Mouse (Mus musculus) forebrain, embryonic 10.5 days (tissue): Measurements from ENCODE around the gene Gm29797. TPM values are rescaled to one million over a fixed set of nuclear protein-coding genes. Genes with fewer than 3 reads are reported as not detected.
A peak's percentile ranks its signal among the peaks of the same experiment; 100 is the strongest.

Experiments
- DNase-seq: peaks from one replicate; pipeline ENCODE4 v3.0.0-alpha.2; 2017; ENCODE audit warnings: low spot score; ENCODE audit errors: extremely low spot score
- H3K27ac ChIP-seq: fragments of 300-500 bp; sonication (generic); 2 replicates; pipeline ENCODE4 v1.5.1; 2016; ENCODE audit warnings: mild to moderate bottlenecking
- H3K27me3 ChIP-seq: fragments of 300-500 bp; sonication (generic); 2 replicates; pipeline ENCODE4 v1.6.1; 2016; ENCODE audit warnings: mild to moderate bottlenecking; ENCODE audit not compliant: poor library complexity, severe bottlenecking
- H3K36me3 ChIP-seq: fragments of 300-500 bp; sonication (generic); replicated peaks from 2 replicates; pipeline ENCODE4 v1.6.1; 2016; ENCODE audit warnings: mild to moderate bottlenecking, moderate library complexity
- H3K4me1 ChIP-seq: fragments of 300-500 bp; sonication (generic); 2 replicates; pipeline ENCODE4 v1.6.1; 2016
- H3K4me3 ChIP-seq: fragments of 300-500 bp; sonication (generic); 2 replicates; pipeline ENCODE4 v1.5.1; 2016; ENCODE audit warnings: mild to moderate bottlenecking, moderate library complexity
- H3K9me3 ChIP-seq: fragments of 300-500 bp; sonication (generic); 2 replicates; pipeline ENCODE4 v1.6.1; 2016; ENCODE audit warnings: mild to moderate bottlenecking, moderate library complexity
- WGBS: fragments of 180-500 bp; shearing (Covaris S2); methylation state at CpG from one replicate; pipeline ENCODE4 v1.1.7; 2016; 5-methylcytosine and 5-hydroxymethylcytosine counted together
- polyA plus RNA-seq: library from polyadenylated mRNA; unstranded; fragments of >200 nt; fragmentation: Nextera tagmentation; extraction: Ambion mirVana; gene quantifications from 2 replicates; pipeline ENCODE4 v1.2.1, GENCODE M21; 2016

The Gm29797 gene
- polyA plus RNA-seq = 0.21 and 0.26 TPM in 2 replicates

- Histone ChIP-seq H3K27me3 (no peaks in the 10 kb centered on the region), H3K9me3 (no peaks in the 10 kb centered on the region), H3K4me1 (peaks cover 24% of the 10 kb centered on the region), H3K4me3 (no peak within 1 kb of the TSS), H3K27ac (no peak within 1 kb of the TSS), H3K36me3 (peaks cover 66% of the 10 kb centered on the region)
- 78% methylated on average over 3 of the region's 3 CpGs for whole genome bisulfite sequencing
- DNase-seq = no peak
These were observed at the start of gene Gm29797 for GRCm38 (mm10) chr2:181656734-181657133. TSS of gene Gm29797 (plus strand) at chr2:181657034.

GRCm38 (mm10) chr2:181618761-181619495 is 37.9 kb upstream of the Gm29797 start:
- Histone ChIP-seq H3K27ac (no peak overlapping the region), H3K27me3 (no peaks in the 10 kb centered on the region), H3K36me3 (peaks cover 80% of the 10 kb centered on the region), H3K4me3 (no peak overlapping the region), H3K9me3 (no peaks in the 10 kb centered on the region), H3K4me1 (no peaks in the 10 kb centered on the region)
- no peak for DNase-seq
- WGBS = 87% methylated on average over 5 of the region's 5 CpGs

- DNase-seq = no peak
- no peaks in the 10 kb centered on the region for H3K4me1 ChIP-seq
- H3K4me3 ChIP-seq = no peak overlapping the region
- no peak overlapping the region for H3K27ac ChIP-seq
- H3K27me3 ChIP-seq = no peaks in the 10 kb centered on the region
- no peaks in the 10 kb centered on the region for H3K9me3 ChIP-seq
- peaks cover 85% of the 10 kb centered on the region for H3K36me3 ChIP-seq
These were observed 33.4 kb upstream of the Gm29797 start for GRCm38 (mm10) chr2:181623401-181623800.

- no peak overlapping the region for H3K27ac ChIP-seq
- H3K27me3 ChIP-seq = no peaks in the 10 kb centered on the region
- H3K4me3 ChIP-seq = no peak overlapping the region
- peaks cover 77% of the 10 kb centered on the region for H3K36me3 ChIP-seq
- no peaks in the 10 kb centered on the region for H3K4me1 ChIP-seq
- H3K9me3 ChIP-seq = no peaks in the 10 kb centered on the region
- DNase-seq = no peak
These were observed 28.4 kb upstream of the Gm29797 start for GRCm38 (mm10) chr2:181628471-181628870.

- H3K9me3 ChIP-seq = no peaks in the 10 kb centered on the region
- H3K27me3 ChIP-seq = no peaks in the 10 kb centered on the region
- peaks cover 84% of the 10 kb centered on the region for H3K36me3 ChIP-seq
- no peak overlapping the region for H3K27ac ChIP-seq
- H3K4me3 ChIP-seq = no peak overlapping the region
- WGBS = 98% methylated on average over 6 of the region's 6 CpGs
- no peak for DNase-seq
- no peaks in the 10 kb centered on the region for H3K4me1 ChIP-seq
These were observed 24.2 kb upstream of the Gm29797 start for GRCm38 (mm10) chr2:181632624-181633023.

GRCm38 (mm10) chr2:181635865-181636264 is 21.0 kb upstream of the Gm29797 start:
- H3K4me1 ChIP-seq = no peaks in the 10 kb centered on the region
- no peak overlapping the region for H3K4me3 ChIP-seq
- H3K36me3 ChIP-seq = peaks cover 94% of the 10 kb centered on the region
- H3K9me3 ChIP-seq = no peaks in the 10 kb centered on the region
- no peak overlapping the region for H3K27ac ChIP-seq
- no peaks in the 10 kb centered on the region for H3K27me3 ChIP-seq
- no peak for DNase-seq
- 95% methylated on average over 3 of the region's 3 CpGs for WGBS

DNA sequence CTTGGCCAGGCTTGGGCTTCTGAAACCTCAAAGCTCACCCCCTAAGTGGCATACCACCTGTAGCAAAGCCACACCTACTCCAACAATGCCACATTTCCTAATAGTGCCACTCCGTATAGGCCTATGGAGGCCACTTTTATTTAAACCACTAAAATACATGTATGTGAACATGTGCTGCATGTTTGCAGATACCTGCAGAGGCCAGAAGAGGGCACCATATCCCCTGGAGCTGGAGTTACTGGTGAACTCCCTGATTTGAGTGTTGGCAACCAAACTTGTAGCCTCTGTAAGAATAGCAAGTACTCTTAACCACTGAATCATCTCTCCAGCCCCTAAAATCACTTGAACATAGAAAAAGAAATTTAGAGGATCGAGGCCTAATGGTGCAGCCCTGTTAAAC is 12.5 kb upstream of the Gm29797 start:
- peak; percentile 39 for DNase-seq
- H3K27ac ChIP-seq = no peak overlapping the region
- H3K4me1 ChIP-seq = no peaks in the 10 kb centered on the region
- H3K27me3 ChIP-seq = no peaks in the 10 kb centered on the region
- no peaks in the 10 kb centered on the region for H3K9me3 ChIP-seq
- H3K36me3 ChIP-seq = peaks cover 96% of the 10 kb centered on the region
- WGBS = 91% methylated on average over 2 of the region's 2 CpGs
- no peak overlapping the region for H3K4me3 ChIP-seq

GRCm38 (mm10) chr2:181645666-181646065 is 11.2 kb upstream of the Gm29797 start:
- H3K27me3 ChIP-seq = no peaks in the 10 kb centered on the region

GRCm38 (mm10) chr2:181646626-181647472 is 10.0 kb upstream of the Gm29797 start:
- Histone ChIP-seq H3K4me3 (no peak overlapping the region), H3K27me3 (no peaks in the 10 kb centered on the region), H3K27ac (no peak overlapping the region), H3K9me3 (no peaks in the 10 kb centered on the region), H3K4me1 (no peaks in the 10 kb centered on the region), H3K36me3 (peaks cover 96% of the 10 kb centered on the region)
- 95% methylated on average over 6 of the region's 6 CpGs for WGBS
- no peak for DNase-seq

More at GRCm38 (mm10) chr2:181645666-181646065, 11.2 kb upstream of the Gm29797 start:
- Histone ChIP-seq H3K4me3 (no peak overlapping the region), H3K4me1 (no peaks in the 10 kb centered on the region), H3K9me3 (no peaks in the 10 kb centered on the region), H3K27ac (no peak overlapping the region), H3K36me3 (peaks cover 96% of the 10 kb centered on the region)
- WGBS = 91% methylated on average over 3 of the region's 3 CpGs
- no peak for DNase-seq

- 91% methylated on average over 10 of the region's 10 CpGs for WGBS
- Histone ChIP-seq H3K4me3 (no peak overlapping the region), H3K9me3 (no peaks in the 10 kb centered on the region), H3K4me1 (no peaks in the 10 kb centered on the region), H3K36me3 (peaks cover 98% of the 10 kb centered on the region), H3K27ac (no peak overlapping the region), H3K27me3 (no peaks in the 10 kb centered on the region)
- DNase-seq = no peak
These were observed 7.9 kb upstream of the Gm29797 start for GRCm38 (mm10) chr2:181648926-181649325.

- Histone ChIP-seq H3K4me3 (no peak overlapping the region), H3K36me3 (peaks cover 96% of the 10 kb centered on the region), H3K4me1 (0 out of 2 replicates have a peak, but pooled peaks cover 3% of the 10 kb centered on the region), H3K9me3 (no peaks in the 10 kb centered on the region), H3K27me3 (no peaks in the 10 kb centered on the region), H3K27ac (no peak overlapping the region)
- DNase-seq = no peak
These were observed 3.8 kb upstream of the Gm29797 start for GRCm38 (mm10) chr2:181653065-181653464.

- H3K27ac ChIP-seq = no peak overlapping the region
- H3K36me3 ChIP-seq = peaks cover 94% of the 10 kb centered on the region
- H3K4me1 ChIP-seq = peaks cover 4% of the 10 kb centered on the region
- no peak overlapping the region for H3K4me3 ChIP-seq
- H3K27me3 ChIP-seq = no peaks in the 10 kb centered on the region
- 92% methylated on average over 1 of the region's 1 CpGs for WGBS
- DNase-seq = no peak
- no peaks in the 10 kb centered on the region for H3K9me3 ChIP-seq
These were observed 3.3 kb upstream of the Gm29797 start for GRCm38 (mm10) chr2:181653523-181653922.

DNA sequence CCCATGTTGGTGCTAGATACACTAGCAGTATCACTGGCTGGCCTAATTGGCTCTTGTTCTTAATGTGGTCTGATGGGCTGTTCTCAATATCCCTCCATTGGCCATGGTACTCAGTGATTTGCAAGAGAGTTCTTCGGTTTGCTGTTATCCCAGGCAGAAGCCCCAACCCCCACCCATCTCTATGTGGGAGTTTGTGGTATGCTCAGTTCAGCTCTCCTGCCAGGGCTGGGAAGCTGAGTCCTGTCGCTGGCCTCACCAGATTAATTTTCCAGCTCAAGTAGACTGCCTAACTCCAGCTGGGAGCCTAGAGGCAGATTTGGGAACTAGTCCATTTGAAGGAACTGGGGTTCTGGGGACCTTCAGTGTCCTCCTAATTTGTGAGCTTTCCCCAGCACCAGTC is 607 bp downstream of the Gm29797 start:
- no peak for DNase-seq
- Histone ChIP-seq H3K27me3 (no peaks in the 10 kb centered on the region), H3K36me3 (peaks cover 59% of the 10 kb centered on the region), H3K4me1 (peaks cover 28% of the 10 kb centered on the region), H3K9me3 (no peaks in the 10 kb centered on the region), H3K27ac (no peak overlapping the region), H3K4me3 (no peak overlapping the region)
- 89% methylated on average over 2 of the region's 2 CpGs for WGBS
